Mouse (Mus musculus): ENCODE measurements around the gene Aadacl2.
A peak's percentile ranks its signal among the peaks of the same experiment; 100 is the strongest.

The Aadacl2 gene

GRCm38 (mm10) chr3:60006443-60006842, at the start of gene Aadacl2:
Aadacl2 (plus strand) TSS chr3:60006743.
- no peak for DNase-seq (ENCODE audit: inconsistent age in 2 of 2, low spot score in 1 of 2)

- DNase-seq (ENCODE audit: inconsistent age in 2 of 2, low spot score in 1 of 2) = peak in 1 of 2 experiments; percentile 67
Measured at GRCm38 (mm10) chr3:59970891-59971290, 35.7 kb upstream of the Aadacl2 start.

- DNase-seq (ENCODE audit: inconsistent age in 2 of 2, low spot score in 1 of 2) = no peak
Measured at GRCm38 (mm10) chr3:59974591-59974990, 32.0 kb upstream of the Aadacl2 start.

DNA sequence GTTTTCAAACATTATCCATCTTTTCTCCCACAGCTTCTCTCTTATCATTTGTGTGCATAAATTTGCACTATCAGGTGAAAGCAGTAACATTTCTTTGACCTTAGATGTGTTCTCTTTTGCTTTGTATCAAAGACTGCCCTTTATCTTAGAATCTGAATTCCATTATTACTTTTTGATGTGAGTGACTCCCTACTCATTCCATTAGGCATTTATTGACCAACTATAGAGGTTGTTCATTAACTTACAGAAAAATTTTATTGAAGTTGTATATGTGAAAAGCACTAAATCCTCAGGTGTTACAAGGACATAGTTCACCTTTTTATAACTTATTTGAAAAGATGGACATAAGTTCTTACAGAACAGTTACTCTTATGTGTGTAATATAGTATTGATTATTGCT, 2.9 kb upstream of the Aadacl2 start:
- DNase-seq (ENCODE audit: inconsistent age in 2 of 2, low spot score in 1 of 2) = no peak

DNA sequence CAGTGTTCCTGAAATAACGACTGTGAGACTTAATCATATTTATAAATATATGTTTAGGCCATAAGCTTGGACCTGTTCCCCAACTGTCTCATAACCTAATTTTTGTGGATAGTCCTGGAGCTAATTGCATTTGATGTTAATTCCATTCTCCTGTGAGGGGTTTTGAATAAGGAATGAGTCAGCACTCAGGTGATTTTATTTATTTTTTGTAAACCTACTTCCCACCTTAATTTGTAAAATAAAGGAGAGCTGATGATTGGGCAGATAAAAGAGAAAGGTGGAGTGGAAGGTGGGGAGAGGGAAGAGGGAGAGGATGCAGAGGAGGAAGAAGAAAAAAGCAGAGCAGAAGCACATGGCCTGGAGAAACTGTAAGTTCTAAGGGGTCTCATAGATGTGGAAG, 18.9 kb downstream of the Aadacl2 start, which contains the start of gene Aadac:
TSS of gene Aadac (plus strand) at position 301 of the 400 bp plus-strand sequence.
- DNase-seq (ENCODE audit: inconsistent age in 2 of 2, low spot score in 1 of 2) = peak in 1 of 2 experiments; percentile 9

- DNase-seq (ENCODE audit: inconsistent age in 2 of 2, low spot score in 1 of 2) = no peak
Measured at GRCm38 (mm10) chr3:60031511-60031910, 25.0 kb downstream of the Aadacl2 start.

DNA sequence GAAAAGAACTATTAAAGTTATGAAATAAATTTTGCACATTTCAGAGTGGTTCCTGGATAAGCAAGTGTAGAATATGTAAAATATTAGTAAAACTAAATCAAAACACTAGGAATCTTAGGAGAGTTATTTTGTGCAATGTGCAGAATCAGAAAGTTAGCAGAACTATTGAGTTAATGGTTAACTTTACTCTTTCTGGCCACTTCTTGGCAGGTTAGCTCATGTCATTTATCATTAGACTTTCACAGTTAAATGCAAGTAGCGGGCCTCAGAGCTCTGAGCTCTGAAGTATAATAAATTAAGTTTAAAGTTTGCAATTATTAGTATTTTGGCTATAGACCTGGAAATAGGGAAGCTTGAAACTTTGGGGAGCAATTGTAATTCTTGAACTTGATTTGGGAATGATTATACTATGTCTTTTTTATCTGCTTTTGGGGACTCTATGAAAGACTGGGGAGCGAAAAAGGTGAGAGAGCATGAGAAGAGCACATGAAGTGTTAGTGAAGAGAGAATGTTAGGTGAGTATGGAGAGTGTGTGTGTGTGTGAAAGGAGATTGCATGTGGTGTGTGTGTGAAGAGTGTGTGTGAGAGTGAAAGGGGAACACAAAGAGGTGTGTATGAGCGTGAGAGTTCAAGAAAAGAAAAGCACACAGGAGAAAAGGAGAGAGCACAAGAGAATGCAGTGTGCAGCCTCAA, 39.8 kb downstream of the Aadacl2 start:
- no peak for DNase-seq (ENCODE audit: inconsistent age in 2 of 2, low spot score in 1 of 2)

GRCm38 (mm10) chr3:60053231-60053927, 46.8 kb downstream of the Aadacl2 start:
- DNase-seq (ENCODE audit: inconsistent age in 2 of 2, low spot score in 1 of 2) = no peak

DNA sequence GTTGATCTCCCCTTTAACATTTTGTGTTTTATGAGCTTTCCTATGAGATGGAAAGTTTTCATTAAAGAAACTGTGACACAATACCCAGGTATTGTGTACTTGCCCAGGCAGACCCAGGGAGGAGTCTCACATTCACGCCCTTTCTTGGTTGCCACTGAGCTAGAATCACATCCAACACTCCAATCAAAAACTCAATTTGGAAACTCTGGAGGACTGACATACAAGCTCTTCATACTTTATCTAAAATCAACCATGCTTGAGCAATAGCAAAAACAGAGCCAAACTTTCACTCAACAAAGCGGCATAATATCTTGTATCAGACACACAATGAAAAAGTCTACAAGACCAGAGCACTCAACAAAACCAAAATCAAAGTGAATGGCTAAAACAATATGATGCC, 47.4 kb downstream of the Aadacl2 start:
- no peak for DNase-seq (ENCODE audit: inconsistent age in 2 of 2, low spot score in 1 of 2)

DNA sequence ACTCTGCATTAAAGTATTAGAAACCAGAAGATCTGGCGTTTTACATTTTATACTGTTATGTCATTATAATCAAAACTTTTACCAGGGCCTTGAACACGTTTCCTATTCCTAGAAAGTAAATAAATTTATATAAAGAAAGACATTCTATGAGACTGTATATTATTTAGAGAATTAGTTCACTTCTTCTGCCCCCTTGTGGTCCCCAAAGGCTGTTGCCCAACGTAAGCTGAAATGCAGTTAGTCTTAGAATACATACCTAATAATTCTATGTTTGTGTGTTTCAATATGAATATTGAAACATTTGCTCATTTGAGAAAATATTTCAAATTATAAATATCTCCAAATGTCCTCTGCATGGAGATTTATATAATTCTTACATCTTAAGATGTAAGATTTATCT, 49.9 kb downstream of the Aadacl2 start:
- DNase-seq (ENCODE audit: inconsistent age in 2 of 2, low spot score in 1 of 2) = peak in 1 of 2 experiments; percentile 29

DNA sequence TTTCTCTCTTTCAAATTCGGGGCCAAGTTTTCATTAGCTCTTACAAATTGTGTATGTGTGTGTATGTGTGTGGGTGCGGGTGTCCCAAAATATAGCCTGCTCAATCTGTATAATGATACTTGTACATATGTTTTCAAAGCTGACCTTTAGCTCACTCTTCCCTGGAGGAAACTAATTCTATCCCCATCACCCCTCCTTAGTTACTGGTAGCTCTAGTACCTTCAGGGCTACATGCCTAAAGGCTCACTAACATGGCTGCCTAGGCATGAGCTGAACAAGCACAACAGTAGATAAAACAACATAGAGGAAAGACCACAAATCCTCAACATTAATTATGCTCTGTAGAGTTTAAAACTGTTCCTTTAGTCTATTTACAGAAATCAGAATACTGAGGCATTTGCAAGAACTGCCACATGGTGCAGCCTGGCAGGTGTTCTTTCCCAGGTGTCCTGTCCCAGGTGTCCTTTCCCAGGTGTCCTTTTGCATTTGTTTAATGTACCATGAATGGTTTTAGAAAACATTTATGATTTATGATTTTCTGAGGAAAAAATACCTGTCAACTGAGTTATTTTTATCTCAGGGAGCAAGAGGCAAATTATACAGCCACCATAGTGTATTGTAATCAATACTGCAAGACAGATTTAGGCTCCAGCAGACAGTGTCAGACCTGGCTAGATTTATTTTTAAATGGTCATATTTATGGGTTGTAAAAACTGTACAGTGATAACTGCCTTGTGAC, 50.7 kb downstream of the Aadacl2 start:
- DNase-seq (ENCODE audit: inconsistent age in 2 of 2, low spot score in 1 of 2) = peak in 1 of 2 experiments; percentile 15

DNA sequence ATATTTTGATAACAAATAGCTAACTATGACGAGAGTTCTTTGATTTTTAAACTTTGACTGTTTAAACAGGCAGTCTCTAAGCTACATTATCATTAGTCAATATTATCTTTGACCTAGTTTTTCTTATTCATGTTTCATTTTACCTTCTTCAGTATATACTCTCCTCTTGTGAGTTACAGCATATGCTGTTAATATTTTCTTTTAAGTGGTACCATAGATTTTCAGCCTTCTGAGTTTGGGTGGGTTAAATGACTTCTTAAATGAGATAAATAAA, 51.2 kb downstream of the Aadacl2 start:
- DNase-seq (ENCODE audit: inconsistent age in 2 of 2, low spot score in 1 of 2) = no peak

Data from adrenal gland, adult (tissue).